ENCODE assay signal across 8 mouse cellular contexts in genomic region chr17:26839718-26840438, GRCm38 (mm10). TPM values are rescaled to one million over a fixed set of nuclear protein-coding genes. Genes with fewer than 3 reads are reported as not detected.
DNase-seq lines count a peak whose midpoint lies in the region; ATAC-seq and TF ChIP-seq lines count a peak whose summit lies in the region.
"Had no signal": no experiment of that assay in that cellular context is flagged by ENCODE, and none has a peak within 500 bp of the region (broad histone marks: within the 10 kb centered on the region; RNA-seq: fewer than 3 reads in every experiment).

No protein-coding gene starts in this region.

- WGBS in lung, embryonic 15.5 days, result 5% methylated on average over 26 of the region's 26 CpGs
- 12% methylated on average over 26 of the region's 26 CpGs for WGBS in lung, adult 2 months
- 3% methylated on average over 26 of the region's 26 CpGs for WGBS in heart, embryonic 14.5 days
- 4% methylated on average over 26 of the region's 26 CpGs for WGBS in intestine, embryonic 14.5 days
- WGBS in neural tube, embryonic 13.5 days, result 2% methylated on average over 26 of the region's 26 CpGs

- no peaks in the 10 kb centered on the region for H3K36me3 ChIP-seq in lung, embryonic 15.5 days
- H3K36me3 ChIP-seq in heart, embryonic 14.5 days (ENCODE audit: control insufficient read depth, insufficient read depth, low read length), result peaks cover 42% of the 10 kb centered on the region
- H3K36me3 ChIP-seq in intestine, embryonic 14.5 days (ENCODE audit: control insufficient read depth, insufficient read depth, low read length), result no peaks in the 10 kb centered on the region
- no peaks in the 10 kb centered on the region for H3K36me3 ChIP-seq in neural tube, embryonic 13.5 days

- no peak for ATAC-seq in lung, embryonic 15.5 days (ENCODE audit: borderline replicate concordance, extremely low read depth, low FRiP score, low TSS enrichment)
- ATAC-seq in heart, embryonic 14.5 days (ENCODE audit: insufficient number of reproducible peaks, insufficient read depth, low FRiP score, low read depth), result no peak
- ATAC-seq in intestine, embryonic 14.5 days (replicated peaks; ENCODE audit: low FRiP score, low TSS enrichment, low read depth), result no peak
- no peak for ATAC-seq in neural tube, embryonic 13.5 days (ENCODE audit: low read depth)
- ATAC-seq: Patski had no signal

- no peak overlapping the region for H3K27ac ChIP-seq in lung, embryonic 15.5 days
- peak overlapping the region; percentile 81 to 97 for H3K27ac ChIP-seq in heart, embryonic 14.5 days (replicated peaks in 1 of 2; ENCODE audit: control insufficient read depth in 1 of 2, insufficient read depth in 1 of 2, low read depth in 2 of 2, low read length in 2 of 2)
- H3K27ac ChIP-seq in intestine, embryonic 14.5 days (ENCODE audit: low read depth), result no peak overlapping the region
- no peak overlapping the region for H3K27ac ChIP-seq in neural tube, embryonic 13.5 days (replicated peaks)

- H3K9ac ChIP-seq in lung, embryonic 15.5 days, result no peak overlapping the region
- H3K9ac ChIP-seq in heart, embryonic 14.5 days (ENCODE audit: low read length), result peak overlapping the region; percentile 100
- no peak overlapping the region for H3K9ac ChIP-seq in intestine, embryonic 14.5 days (ENCODE audit: low read length)
- no peak overlapping the region for H3K9ac ChIP-seq in neural tube, embryonic 13.5 days

- peaks cover 19% of the 10 kb centered on the region for H3K4me1 ChIP-seq in lung, embryonic 15.5 days
- H3K4me1 ChIP-seq in lung, adult 2 months (ENCODE audit: control insufficient read depth, insufficient read depth, low read length), result no peaks in the 10 kb centered on the region; the same call in 1 of the 2 replicates
- H3K4me1 ChIP-seq in heart, embryonic 14.5 days (ENCODE audit: control insufficient read depth in 2 of 2, insufficient read depth in 2 of 2, low read length in 2 of 2), result peaks cover 3 to 12% of the 10 kb centered on the region in 2 experiments; a peak in 3 of 4 replicates
- H3K4me1 ChIP-seq in intestine, embryonic 14.5 days (replicated peaks; ENCODE audit: control insufficient read depth, insufficient read depth, low read length), result no peaks in the 10 kb centered on the region
- H3K4me1 ChIP-seq in neural tube, embryonic 13.5 days (replicated peaks), result peaks cover 15% of the 10 kb centered on the region

- peak overlapping the region; percentile 18 for H3K4me3 ChIP-seq in lung, embryonic 15.5 days
- H3K4me3 ChIP-seq in lung, adult 2 months (replicated peaks; ENCODE audit: extremely low read depth, low read depth, low read length), result no peak overlapping the region
- peak overlapping the region; percentile 63 to 81 for H3K4me3 ChIP-seq in heart, embryonic 14.5 days (ENCODE audit: control insufficient read depth in 1 of 2, insufficient read depth in 1 of 2, low read depth in 1 of 2, low read length in 2 of 2)
- 0 out of 2 replicates have a peak overlapping the region, but pooled peaks have one; percentile 12 for H3K4me3 ChIP-seq in intestine, embryonic 14.5 days (ENCODE audit: low read depth, low read length)
- H3K4me3 ChIP-seq in neural tube, embryonic 13.5 days, result 0 out of 2 replicates have a peak overlapping the region, but pooled peaks have one; percentile 14

- peaks cover 100% of the 10 kb centered on the region for H3K27me3 ChIP-seq in lung, embryonic 15.5 days
- H3K27me3 ChIP-seq in heart, embryonic 14.5 days (ENCODE audit: control insufficient read depth, insufficient read depth, low read length), result peaks cover 54% of the 10 kb centered on the region
- peaks cover 100% of the 10 kb centered on the region for H3K27me3 ChIP-seq in intestine, embryonic 14.5 days (replicated peaks; ENCODE audit: control insufficient read depth, insufficient read depth, low read length)
- H3K27me3 ChIP-seq in neural tube, embryonic 13.5 days, result peaks cover 100% of the 10 kb centered on the region

- TF ChIP-seq POLR2A in lung, adult 2 months (IDR thresholded peaks at IDR 0.05; ENCODE audit: borderline replicate concordance, extremely low read depth, low read depth, low read length), result no peak

- no peak for DNase-seq in lung, adult 2 months
- DNase-seq in intestine, embryonic 14.5 days (ENCODE audit: low spot score), result no peak
- no peak for DNase-seq in layer of hippocampus, postnatal 36 days
- no peak for DNase-seq in ovary, postnatal 14 days (ENCODE audit: low spot score)

- H3K4me2 ChIP-seq in lung, embryonic 15.5 days, result peak overlapping the region; percentile 32
- peak overlapping the region; percentile 84 for H3K4me2 ChIP-seq in heart, embryonic 14.5 days (ENCODE audit: low read length)
- H3K4me2 ChIP-seq in intestine, embryonic 14.5 days (ENCODE audit: low read length), result no peak overlapping the region
- peak overlapping the region; percentile 18; the same call in 1 of the 2 replicates for H3K4me2 ChIP-seq in neural tube, embryonic 13.5 days

- TF ChIP-seq CTCF in lung, adult 2 months (IDR thresholded peaks at IDR 0.05; ENCODE audit: insufficient read depth, low read length), result no peak

- no peaks in the 10 kb centered on the region for H3K9me3 ChIP-seq in lung, embryonic 15.5 days
- no peaks in the 10 kb centered on the region for H3K9me3 ChIP-seq in heart, embryonic 14.5 days (ENCODE audit: control insufficient read depth, low read length)
- no peaks in the 10 kb centered on the region for H3K9me3 ChIP-seq in intestine, embryonic 14.5 days (ENCODE audit: control insufficient read depth, low read length)
- no peaks in the 10 kb centered on the region for H3K9me3 ChIP-seq in neural tube, embryonic 13.5 days

RNA-seq across cellular contexts. Expression of gene Nkx2-5, which starts 4.9 kb away (rescaled TPM):
- polyA plus RNA-seq in lung, embryonic 15.5 days (2015; fragmentation: Nextera tagmentation; extraction: Ambion mirVana), result 2.4 and 4.6 TPM in 2 replicates
- polyA plus RNA-seq in lung, adult 2 months (2012; rRNA removed), result 1.8 and 2.4 TPM in 2 replicates
- 172 and 177 TPM in 2 replicates for polyA plus RNA-seq in heart, embryonic 14.5 days (2014; fragmentation: Nextera tagmentation; extraction: Ambion mirVana)
- polyA plus RNA-seq in intestine, embryonic 14.5 days (2014; fragmentation: Nextera tagmentation; extraction: Ambion mirVana), result 0.11 TPM in 1 of 2 replicates, not detected in the other
- 0.66 TPM in 1 of 2 replicates, not detected in the other for polyA plus RNA-seq in neural tube, embryonic 13.5 days (2015; fragmentation: Nextera tagmentation; extraction: Ambion mirVana)
- not detected for total RNA-seq in layer of hippocampus, postnatal 36 days (2021)
- polyA plus RNA-seq: Patski had no signal

RNA-seq across cellular contexts. Expression of gene Bnip1, which starts 59.0 kb away (rescaled TPM):
- polyA plus RNA-seq in lung, embryonic 15.5 days (2015; fragmentation: Nextera tagmentation; extraction: Ambion mirVana), result 49.7 and 51.4 TPM in 2 replicates
- 12.3 and 17.1 TPM in 2 replicates for polyA plus RNA-seq in lung, adult 2 months (2012; rRNA removed)
- polyA plus RNA-seq in heart, embryonic 14.5 days (2014; fragmentation: Nextera tagmentation; extraction: Ambion mirVana), result 52.9 and 54.9 TPM in 2 replicates
- polyA plus RNA-seq in intestine, embryonic 14.5 days (2014; fragmentation: Nextera tagmentation; extraction: Ambion mirVana), result 44.3 and 51.2 TPM in 2 replicates
- 46.2 and 47.9 TPM in 2 replicates for polyA plus RNA-seq in neural tube, embryonic 13.5 days (2015; fragmentation: Nextera tagmentation; extraction: Ambion mirVana)
- 10 to 100 TPM; 32.7 to 35.5 TPM for total RNA-seq in layer of hippocampus, postnatal 36 days (2021)

Comparison
In these comparisons a context has a peak if more than half of its experiments do, and no peak if none do; other contexts are left out.
1. H3K27ac ChIP-seq: peak in heart, embryonic 14.5 days (2 of 2); none in lung, embryonic 15.5 days (single experiment), intestine, embryonic 14.5 days (single experiment) and neural tube, embryonic 13.5 days (single experiment).
2. RNA of gene Nkx2-5, which starts 4.9 kb away (polyA plus RNA-seq): 172 to 177 TPM in heart, embryonic 14.5 days; 2.4 to 4.6 TPM in lung, embryonic 15.5 days, 1.8 to 2.4 TPM in lung, adult 2 months, 0.66 TPM in neural tube, embryonic 13.5 days and 0.11 TPM in intestine, embryonic 14.5 days; every median in the first group is over 10 times any median in the second.